Mouse (Mus musculus): ENCODE data around the gene Mov10.
A peak's percentile ranks its signal among the peaks of the same experiment; 100 is the strongest.
"Not testable (repeated sequence)": the region's sequence is repeated elsewhere in the genome, so short reads cannot be mapped to it uniquely, and the experiment has no call there.

The Mov10 gene

GRCm38 (mm10) chr3:104780561-104781420 is 37.6 kb downstream of the Mov10 start, which contains the start of gene Ppm1j:
Ppm1j (plus strand) TSS chr3:104781056.
- DNase-seq, result peak; percentile 80

GRCm38 (mm10) chr3:104779949-104780348 is 38.4 kb downstream of the Mov10 start:
- peak; percentile 73 for DNase-seq

- peak; percentile 32 for DNase-seq
Measured at GRCm38 (mm10) chr3:104777342-104777741, 41.0 kb downstream of the Mov10 start.

DNA sequence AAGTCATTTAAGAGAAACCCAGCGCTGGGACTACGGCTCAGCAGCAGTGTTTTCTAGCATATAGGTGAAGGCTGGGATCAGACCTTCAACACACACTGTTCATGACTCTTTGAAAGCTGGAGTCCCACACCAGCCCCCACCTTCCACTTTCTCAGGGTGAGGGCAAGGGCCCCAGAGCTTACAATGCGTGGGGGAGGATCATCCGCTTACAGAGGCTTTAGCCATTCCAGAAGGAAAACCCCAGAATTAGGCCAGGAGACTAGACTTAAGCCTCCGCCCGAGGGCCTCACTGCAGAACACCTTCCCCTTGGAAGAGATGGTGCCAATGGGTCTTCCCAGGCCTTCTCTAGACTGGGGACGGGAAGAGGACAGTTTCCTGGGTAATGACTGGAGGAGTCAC is 45.1 kb downstream of the Mov10 start:
- DNase-seq, result no peak

GRCm38 (mm10) chr3:104771460-104771859 is 46.9 kb downstream of the Mov10 start:
- DNase-seq, result no peak

- DNase-seq, result no peak
Measured at GRCm38 (mm10) chr3:104770918-104771317, 47.4 kb downstream of the Mov10 start.

GRCm38 (mm10) chr3:104770035-104770434 is 48.3 kb downstream of the Mov10 start:
- peak; percentile 65 for DNase-seq

DNA sequence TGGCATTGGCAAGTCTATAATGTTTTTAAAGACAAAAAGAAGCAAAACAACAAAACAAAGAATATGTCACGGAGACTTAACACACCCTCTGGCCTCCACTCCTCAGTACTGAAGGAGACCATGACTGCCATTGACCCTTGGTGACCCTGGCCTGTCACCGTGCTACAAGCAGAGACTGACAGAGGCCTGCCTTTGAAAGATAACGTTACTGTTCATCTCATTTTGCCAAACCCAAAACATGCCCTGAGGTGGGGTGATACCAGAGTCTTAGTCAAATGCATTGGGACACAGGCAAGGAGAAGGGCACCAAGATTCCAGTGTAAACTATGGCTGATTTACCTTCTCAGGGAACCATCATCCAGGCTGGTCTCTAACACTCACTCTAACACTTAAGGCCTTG is 49.2 kb downstream of the Mov10 start:
- no peak for DNase-seq

DNA sequence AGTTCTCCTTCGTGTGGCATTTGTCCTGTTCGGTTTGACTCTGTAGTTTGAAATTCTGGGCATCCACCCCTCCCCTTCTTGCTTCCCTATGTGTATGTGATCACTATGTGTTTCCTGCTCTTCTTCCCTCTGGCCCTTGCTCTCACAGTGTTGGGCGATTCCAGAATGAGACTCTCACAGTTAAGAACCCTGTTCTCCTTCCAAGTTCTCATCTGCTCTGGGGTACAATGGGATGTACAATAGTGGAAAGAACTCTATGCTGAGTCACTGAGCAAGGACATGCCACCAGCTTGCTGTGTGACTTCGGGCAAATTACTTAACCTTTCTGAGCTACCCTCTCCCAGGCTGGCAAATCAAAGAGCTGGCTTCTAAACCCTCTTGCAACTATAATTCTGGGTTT is 50.6 kb downstream of the Mov10 start:
- DNase-seq, result no peak

DNA sequence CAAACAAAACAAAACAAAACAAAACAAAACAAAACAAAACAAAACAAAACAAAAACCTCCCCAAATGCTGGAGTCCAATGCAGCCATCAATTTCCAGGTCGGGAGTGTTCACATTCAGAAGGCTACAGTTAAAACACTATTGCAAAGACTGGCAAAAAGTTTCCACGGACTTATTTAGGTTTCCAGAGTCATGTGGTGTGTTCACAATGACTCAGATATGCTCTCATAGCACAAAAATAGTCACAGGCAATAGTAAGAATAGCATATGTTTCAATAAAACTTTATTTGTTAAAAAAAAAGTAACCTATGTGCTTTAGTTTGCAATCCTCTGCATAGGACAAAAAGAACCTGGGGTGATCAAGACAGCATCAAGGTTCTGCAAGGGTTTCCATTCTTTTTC is 51.2 kb downstream of the Mov10 start:
- no peak for DNase-seq

DNA sequence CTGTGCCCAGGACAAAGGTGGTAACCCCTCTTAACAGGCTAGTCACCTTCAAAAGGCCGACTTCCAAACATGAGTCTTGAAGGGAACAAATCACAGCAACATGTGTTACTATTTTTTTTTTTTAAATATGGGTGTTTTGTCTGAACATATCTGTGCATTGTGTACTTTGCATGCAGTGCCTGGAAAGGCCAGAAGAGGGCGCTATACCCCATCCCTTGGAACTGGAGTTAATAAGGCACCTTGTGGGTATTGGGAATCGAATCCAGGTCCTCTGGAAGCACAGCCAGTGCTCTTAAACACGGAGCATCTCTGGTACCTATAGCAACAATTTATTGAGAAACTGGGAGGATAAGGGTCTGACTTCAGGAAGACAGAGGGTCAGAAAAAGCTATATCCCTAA is 53.3 kb downstream of the Mov10 start:
- DNase-seq, result peak; percentile 23

- DNase-seq, result not testable (repeated sequence)
Measured at GRCm38 (mm10) chr3:104762103-104762863, 56.1 kb downstream of the Mov10 start.

DNA sequence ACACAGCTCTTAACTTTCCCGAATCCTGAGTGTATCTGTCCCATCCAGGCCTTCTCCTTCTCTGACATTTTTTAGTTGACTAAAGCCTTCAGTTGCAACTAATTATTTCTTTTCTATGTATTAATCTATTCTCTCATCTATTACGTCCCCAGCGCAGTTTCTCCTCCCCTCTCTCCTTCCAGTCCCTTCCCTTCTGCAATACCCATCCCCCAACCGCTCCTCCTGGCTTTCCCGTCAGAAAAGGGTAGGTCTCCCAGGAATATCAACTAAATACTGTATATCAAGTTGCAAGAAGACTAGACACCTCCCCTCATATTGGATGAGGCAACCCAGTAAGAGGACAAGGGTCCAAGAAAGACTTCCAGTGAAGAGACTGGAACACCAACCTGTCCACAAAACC is 59.5 kb downstream of the Mov10 start:
- DNase-seq, result no peak

- DNase-seq, result peak; percentile 77
Measured at GRCm38 (mm10) chr3:104758406-104758805, 60.0 kb downstream of the Mov10 start.

GRCm38 (mm10) chr3:104752845-104753244 is 65.5 kb downstream of the Mov10 start:
- DNase-seq, result peak; percentile 28
